Mouse (Mus musculus) left cerebral cortex, adult 2 months (tissue): ENCODE data around the gene Enah. TPM values are rescaled to one million over a fixed set of nuclear protein-coding genes. Genes with fewer than 3 reads are reported as not detected.

Experiments used
- DNase-seq, 2 experiments: peaks; one replicate each; pipeline ENCODE4 v3.0.0; 2021 to 2022; ENCODE audit warnings: low spot score in 2 of 2, mixed read lengths in 1 of 2; ENCODE audit errors: extremely low spot score in 1 of 2
- H3K27ac ChIP-seq: fragments of 200-600 bp; 2 replicates; pipeline ENCODE4 v1.8.1; 2022
- H3K4me3 ChIP-seq: fragments of 200-600 bp; 2 replicates; pipeline ENCODE4 v1.8.1; 2022
- CTCF ChIP-seq: fragments of 200-600 bp; IDR thresholded peaks from 2 replicates; pipeline ENCODE4 v1.8.1; 2022; ENCODE audit warnings: antibody characterized with exemption, mild to moderate bottlenecking, moderate library complexity
- intact Hi-C: fragments of 180-260 bp; cut with DNase I; formaldehyde crosslinking; loops from one replicate; pipeline ENCODE4 v1.15.1; 2025
- total RNA-seq, 2 experiments: library from RNA; stranded (reverse); gene quantifications; 2 replicates each; pipeline ENCODE4 v1.2.3; 2021

Enah gene
- total RNA-seq, 2 experiments from 2014 or later: 161 to 168 TPM

DNA sequence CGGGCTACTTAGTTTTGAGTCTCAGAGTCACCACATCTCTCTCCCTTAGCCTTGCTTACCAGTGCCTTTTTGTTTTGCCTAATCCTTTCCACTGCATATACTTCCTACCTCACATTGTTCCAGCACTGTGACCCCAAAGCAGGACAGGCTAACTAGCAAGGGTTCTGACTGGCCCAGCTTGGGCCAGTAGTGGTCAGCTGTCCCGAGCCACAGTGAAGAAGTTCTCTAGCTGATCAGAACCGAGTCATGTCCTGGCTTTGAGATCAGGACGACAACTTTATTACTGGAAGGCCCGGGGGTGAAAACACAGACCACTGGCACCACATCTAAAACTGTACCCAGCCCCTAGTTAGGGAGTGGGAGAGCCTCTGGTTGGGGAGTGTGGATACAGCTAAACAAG is 7.0 kb upstream of the Enah start:
- no peak for TF ChIP-seq CTCF
- DNase-seq: no peak
- H3K27ac ChIP-seq: no peak overlapping the region
- H3K4me3 ChIP-seq: no peak overlapping the region
- intact Hi-C loops: no loop called here

DNA sequence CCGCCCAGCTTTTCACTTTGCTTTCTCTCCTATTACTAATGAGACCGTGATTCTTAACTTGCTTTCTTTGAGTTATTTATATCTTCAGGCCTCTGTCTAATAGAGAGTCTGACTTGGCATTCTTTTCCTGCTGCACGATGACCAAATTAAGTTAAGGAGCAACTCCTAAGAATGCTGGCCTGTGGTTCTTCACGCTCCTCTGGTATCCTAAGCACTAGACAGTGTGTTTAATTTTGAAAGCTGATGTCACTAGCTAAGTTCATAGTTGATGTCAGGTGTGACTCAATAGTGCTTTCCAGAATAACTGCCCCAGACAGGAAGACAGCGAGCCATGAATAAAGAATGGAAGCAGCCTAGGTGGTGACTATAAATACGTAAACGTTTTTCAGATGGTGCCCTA is 6.3 kb upstream of the Enah start:
- TF ChIP-seq CTCF: no peak
- Histone ChIP-seq H3K27ac (no peak overlapping the region), H3K4me3 (no peak overlapping the region)
- DNase-seq: no peak
- intact Hi-C loops: no loop called here

DNA sequence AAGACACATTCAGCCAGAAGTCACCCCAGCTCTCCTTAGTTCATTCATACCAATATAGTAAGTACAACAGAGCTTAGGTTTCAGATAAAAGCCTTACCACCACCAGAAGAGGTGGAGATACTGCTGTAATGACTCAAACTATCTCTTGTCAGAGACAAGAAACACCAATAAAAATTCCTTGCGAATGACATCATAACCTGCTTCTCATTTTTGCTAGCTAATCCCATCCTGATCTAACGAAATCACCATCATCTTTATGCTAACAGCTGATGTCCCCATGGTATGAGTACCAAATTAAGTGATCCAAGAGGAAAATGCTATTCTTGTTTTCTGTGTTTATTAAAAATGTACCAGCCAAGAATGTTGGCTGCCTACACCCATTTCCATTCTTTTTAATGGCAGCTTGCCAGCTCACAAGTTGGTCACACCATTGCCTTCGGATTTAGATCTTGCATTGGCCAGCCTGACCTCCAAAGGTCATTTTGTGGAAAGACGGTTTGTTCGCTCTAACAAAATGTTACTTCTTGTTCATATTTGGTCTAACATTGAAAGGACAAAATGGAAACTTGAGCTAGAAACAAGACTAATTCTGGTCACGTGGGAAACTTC is 2.0 kb upstream of the Enah start:
- H3K27ac ChIP-seq: no peak overlapping the region
- intact Hi-C loops: loop anchor here (2.0 to 5.0 kb wide), 2 partner anchors 65 to 321 kb away; partner anchors contain the start of gene Fbxo28
- H3K4me3 ChIP-seq: no peak overlapping the region
- DNase-seq: no peak
- no peak for TF ChIP-seq CTCF

DNA sequence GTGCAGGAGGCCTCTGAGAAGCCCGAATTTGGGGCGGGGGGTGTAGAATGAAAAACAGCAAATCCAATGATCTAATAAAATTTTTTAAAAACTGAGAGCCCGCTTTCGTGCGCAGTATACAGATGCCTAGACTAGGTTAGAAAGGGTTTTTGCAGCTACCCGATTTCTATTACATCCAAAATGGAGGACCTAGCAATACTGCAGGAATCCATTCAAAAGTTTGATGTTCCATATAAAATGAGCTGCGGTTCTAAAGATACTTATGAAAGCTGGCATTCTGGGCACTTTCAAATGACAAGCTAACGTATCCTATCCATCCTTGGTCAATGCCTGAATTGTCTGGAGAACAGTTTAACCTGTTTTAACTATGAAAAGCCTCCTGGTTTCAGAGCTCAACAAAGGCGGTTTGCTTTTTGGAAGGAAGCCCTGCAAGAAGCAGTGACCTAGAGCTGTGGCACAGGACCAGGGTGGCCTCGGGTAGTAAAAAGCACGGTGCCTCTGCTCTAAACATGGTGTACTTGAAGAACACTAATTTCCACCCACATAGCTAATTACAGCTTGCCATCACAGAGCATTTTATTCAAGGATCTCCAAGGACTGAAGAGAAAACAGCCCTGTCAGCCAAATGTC is 1.2 kb upstream of the Enah start:
- peak overlapping the region; percentile 82 for H3K4me3 ChIP-seq
- peak overlapping the region; percentile 87 for H3K27ac ChIP-seq
- TF ChIP-seq CTCF: no peak
- intact Hi-C loops: loop anchor here (2.0 to 5.0 kb wide), 2 partner anchors 66 to 321 kb away; partner anchors contain the start of gene Fbxo28
- DNase-seq: peak; percentile 22 to 25

DNA sequence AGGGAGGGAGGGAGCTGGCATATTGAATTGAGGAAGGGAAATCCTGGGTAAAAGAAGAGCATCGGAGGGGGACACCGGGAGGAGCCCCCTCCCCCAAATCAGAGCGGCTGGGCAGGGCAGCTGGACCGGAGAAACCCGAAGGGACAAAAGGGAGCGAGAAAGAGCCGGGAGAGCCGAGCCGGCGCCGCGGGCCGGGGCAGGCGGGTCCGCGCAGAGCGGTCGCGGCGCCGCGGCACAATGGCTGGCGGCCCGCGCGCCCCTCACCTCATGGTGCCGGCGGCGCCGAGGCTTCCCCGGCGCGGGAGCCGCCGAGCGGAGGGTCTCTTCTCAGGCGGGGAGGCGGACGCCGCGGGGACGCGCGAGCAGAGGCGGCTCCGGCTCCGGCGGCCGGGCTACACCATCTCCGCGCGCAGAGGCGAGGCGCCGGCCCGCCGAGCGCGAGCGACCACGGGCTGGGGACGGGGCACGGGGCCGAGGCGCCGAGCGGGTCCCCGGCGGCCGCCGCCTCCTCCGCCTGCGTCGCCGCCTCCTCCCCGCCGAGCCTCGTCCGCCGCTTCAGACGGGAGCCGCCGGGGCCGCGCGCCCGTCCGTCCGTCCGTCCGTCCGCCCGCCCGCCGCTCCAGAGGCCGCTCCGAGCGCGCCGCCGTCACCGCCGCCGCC is 394 bp downstream of the Enah start:
- peak in 1 of 2 experiments; percentile 21 for DNase-seq
- no peak for TF ChIP-seq CTCF
- H3K27ac ChIP-seq: peak overlapping the region; percentile 88
- intact Hi-C loops: loop anchor here (1.0 to 2.0 kb wide), 4 partner anchors 25 to 131 kb away; no protein-coding TSS in a partner anchor
- H3K4me3 ChIP-seq: peak overlapping the region; percentile 82

DNA sequence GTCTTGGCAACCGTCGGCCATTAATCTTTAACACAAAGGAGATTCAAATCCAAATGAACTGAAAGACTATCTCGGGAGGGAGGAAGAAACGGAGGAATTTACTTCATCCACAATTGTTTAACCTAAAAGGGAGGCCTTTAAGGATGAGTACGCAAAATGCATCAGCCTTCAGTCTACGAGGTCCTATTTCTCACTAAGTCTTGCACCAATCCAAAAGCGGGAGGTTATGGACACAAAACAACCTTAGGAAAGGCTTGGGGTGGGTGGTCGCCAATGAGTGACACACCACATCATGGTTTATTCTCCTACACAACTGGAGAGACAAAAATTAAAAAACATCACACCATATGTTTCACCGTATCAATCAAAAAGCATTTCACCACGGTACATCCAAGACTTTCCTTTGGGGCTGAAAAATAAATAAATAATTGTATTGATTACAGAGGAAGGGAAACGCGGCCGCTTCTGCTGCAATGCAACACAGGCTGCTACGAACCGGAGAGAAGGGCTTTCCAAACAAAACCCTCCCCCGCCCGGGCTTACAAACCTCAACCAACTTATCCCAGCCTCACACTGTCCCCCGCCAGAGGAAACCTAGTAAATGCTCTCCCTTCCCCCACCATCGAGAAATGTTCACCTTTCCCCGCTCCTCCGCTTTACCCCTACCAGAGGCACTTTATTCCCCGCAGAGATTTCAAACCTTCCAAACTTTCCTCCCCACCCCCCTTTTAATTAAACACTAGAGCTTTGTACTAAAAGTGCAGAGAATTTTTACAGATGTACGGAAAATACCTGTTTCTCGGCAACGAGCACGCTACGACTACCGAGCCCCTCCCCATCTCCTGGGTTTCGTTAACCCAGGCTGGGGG is 1.2 kb downstream of the Enah start:
- TF ChIP-seq CTCF: no peak
- DNase-seq: peak; percentile 39 to 44
- peak overlapping the region; percentile 88 for H3K27ac ChIP-seq
- intact Hi-C loops: loop anchor here (1.0 to 2.0 kb wide), 4 partner anchors 24 to 130 kb away; no protein-coding TSS in a partner anchor
- H3K4me3 ChIP-seq: peak overlapping the region; percentile 82

DNA sequence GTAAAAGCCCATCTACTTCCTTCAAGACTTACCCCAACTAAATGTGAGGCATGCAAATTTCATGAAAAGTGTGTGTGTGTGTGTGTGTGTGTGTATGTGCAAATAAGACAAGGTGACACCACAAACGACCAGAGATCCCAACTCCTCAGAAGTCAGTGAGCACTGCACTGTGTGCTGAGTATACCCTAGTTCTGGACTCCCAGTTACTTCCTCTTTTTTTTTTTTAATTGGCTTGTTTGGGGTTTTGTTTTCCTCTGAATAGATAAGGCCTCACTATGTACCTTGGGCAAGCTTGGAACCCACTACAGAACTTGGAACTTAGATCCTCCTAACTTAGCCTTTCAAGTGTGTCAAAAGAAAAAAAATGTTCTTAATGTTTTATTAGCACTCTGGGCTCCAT is 14.0 kb downstream of the Enah start:
- Histone ChIP-seq H3K27ac (no peak overlapping the region), H3K4me3 (no peak overlapping the region)
- DNase-seq: no peak
- no peak for TF ChIP-seq CTCF
- intact Hi-C loops: no loop called here

DNA sequence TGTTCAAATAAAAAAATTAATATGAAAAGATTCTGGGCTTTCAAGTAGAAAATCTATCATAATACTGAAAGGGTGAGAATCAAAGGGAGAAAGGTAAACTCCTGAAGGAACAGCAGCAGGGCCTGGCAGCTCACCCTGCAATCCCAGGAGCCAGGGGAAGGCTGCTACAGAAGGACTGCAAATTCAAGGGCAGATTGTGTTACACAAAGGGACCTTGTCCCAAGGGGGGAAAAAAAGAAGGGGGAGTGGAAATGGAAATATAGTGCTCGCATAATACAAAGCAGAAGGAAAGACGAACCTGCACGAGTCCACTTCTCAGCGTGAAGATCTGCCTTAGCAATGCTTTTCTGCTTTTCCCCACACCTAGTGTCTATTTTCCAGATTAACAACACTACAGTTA is 21.1 kb downstream of the Enah start:
- no peak overlapping the region for H3K4me3 ChIP-seq
- intact Hi-C loops: no loop called here
- peak overlapping the region; percentile 25; the same call in 1 of the 2 replicates for H3K27ac ChIP-seq
- no peak for DNase-seq
- no peak for TF ChIP-seq CTCF

DNA sequence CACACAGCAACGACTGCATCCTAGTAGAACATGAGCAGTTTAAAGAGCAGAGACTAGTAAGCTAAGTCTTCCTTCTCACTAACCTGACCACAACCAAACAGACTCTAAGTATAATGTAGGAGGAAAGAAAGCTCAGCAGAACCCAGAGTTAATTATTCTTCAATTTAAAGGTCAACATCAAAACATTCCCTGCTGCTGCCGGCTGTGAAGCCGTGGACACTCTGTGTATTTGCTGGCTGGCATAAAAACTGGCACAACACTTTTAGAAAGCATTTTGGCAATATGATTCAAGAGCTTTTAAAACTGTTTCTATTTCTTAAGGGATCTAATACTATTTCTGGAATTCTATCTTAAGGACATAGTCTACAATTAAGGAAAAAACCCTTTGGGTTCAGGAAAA is 22.0 kb downstream of the Enah start:
- peak overlapping the region; percentile 25; the same call in 1 of the 2 replicates for H3K27ac ChIP-seq
- DNase-seq: no peak
- TF ChIP-seq CTCF: no peak
- H3K4me3 ChIP-seq: no peak overlapping the region
- intact Hi-C loops: no loop called here

DNA sequence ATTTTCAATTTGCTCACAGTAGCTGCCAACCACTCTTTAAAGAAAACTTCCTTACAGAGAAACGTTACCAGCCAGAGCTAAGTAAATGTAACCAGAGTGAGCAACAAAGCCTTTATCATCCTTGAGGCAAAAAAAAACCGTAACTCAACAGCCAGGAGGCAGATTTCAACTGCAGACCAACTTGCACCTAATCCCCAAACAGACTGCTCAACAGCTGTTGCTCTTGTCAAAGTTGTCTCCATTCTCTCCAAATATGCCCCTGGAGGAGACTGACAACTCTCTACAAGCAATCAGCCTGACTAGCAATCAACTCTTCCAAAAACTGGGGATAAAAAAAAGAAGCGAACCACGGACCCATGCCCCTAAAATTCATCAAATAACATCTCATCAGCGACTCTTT is 26.2 kb downstream of the Enah start:
- Histone ChIP-seq H3K4me3 (no peak overlapping the region), H3K27ac (no peak overlapping the region)
- no peak for DNase-seq
- TF ChIP-seq CTCF: no peak
- intact Hi-C loops: no loop called here

DNA sequence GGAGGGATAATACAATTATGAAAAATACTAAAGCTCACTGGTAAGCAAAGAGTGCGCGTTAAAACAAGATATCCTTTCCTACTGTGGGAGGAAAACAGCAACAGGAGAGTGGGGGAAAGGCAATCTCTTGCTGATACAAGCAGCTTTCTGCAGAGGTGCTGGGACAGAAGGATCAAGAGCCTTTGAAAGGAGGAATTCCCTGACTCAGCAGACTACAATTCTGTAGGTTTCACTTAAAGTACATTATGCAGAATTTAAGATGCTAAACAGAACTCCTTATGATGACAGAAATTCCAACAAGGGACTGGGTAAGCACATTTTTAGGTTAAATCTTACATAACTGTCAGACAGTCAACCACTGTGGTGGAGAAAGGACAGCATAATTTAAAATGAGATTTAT is 31.4 kb downstream of the Enah start:
- intact Hi-C loops: no loop called here
- no peak for TF ChIP-seq CTCF
- Histone ChIP-seq H3K27ac (no peak overlapping the region), H3K4me3 (no peak overlapping the region)
- DNase-seq: no peak
